Mouse (Mus musculus) erythroblast, adult 5-6 weeks (primary cell): ENCODE data around the gene Plcb4. TPM values are rescaled to one million over a fixed set of nuclear protein-coding genes. Genes with fewer than 3 reads are reported as not detected.
"Not testable (repeated sequence)": the region's sequence is repeated elsewhere in the genome, so short reads cannot be mapped to it uniquely, and the experiment has no call there.

Experiments
- ATAC-seq: replicated peaks from 2 replicates; pipeline ENCODE4 v1.8.0; 2016; ENCODE audit warnings: moderate number of reproducible peaks, mild to moderate bottlenecking, moderate TSS enrichment, inconsistent platforms; ENCODE audit not compliant: poor library complexity, low FRiP score, severe bottlenecking
- total RNA-seq, 2 experiments: library from RNA; stranded (forward) in 1 of 2; stranded (reverse) in 1 of 2; fragments of 150-400 nt in 1 of 2; fragments of 200-764, 138-1000 nt in 1 of 2; gene quantifications; 2 replicates each; pipeline versions ENCODE4 v1.2.3 to v1.2.4; 2015 to 2017; ENCODE audit warnings: low replicate concordance in 2 of 2

Gene Plcb4
- total RNA-seq, 2 experiments from 2014 or later: 3.0 to 11.7 TPM

- 0 out of 2 replicates have a peak, but pooled peaks have one; percentile 49 for ATAC-seq
Observed at GRCm38 (mm10) chr2:135711925-135712288, 53.1 kb downstream of the Plcb4 start.

- no peak for ATAC-seq
Observed at GRCm38 (mm10) chr2:135712331-135712730, 53.5 kb downstream of the Plcb4 start.

GRCm38 (mm10) chr2:135712921-135713320, 54.1 kb downstream of the Plcb4 start:
- no peak for ATAC-seq

- ATAC-seq: no peak
Observed at GRCm38 (mm10) chr2:135716180-135716579, 57.4 kb downstream of the Plcb4 start.

GRCm38 (mm10) chr2:135717232-135718134, 58.7 kb downstream of the Plcb4 start:
- no peak for ATAC-seq

- ATAC-seq: no peak
Observed at GRCm38 (mm10) chr2:135722109-135722508, 63.3 kb downstream of the Plcb4 start.

- ATAC-seq: no peak
Observed at GRCm38 (mm10) chr2:135723387-135723786, 64.6 kb downstream of the Plcb4 start.

GRCm38 (mm10) chr2:135724489-135724888, 65.7 kb downstream of the Plcb4 start:
- no peak for ATAC-seq

- ATAC-seq: no peak
Observed at GRCm38 (mm10) chr2:135725362-135725761, 66.6 kb downstream of the Plcb4 start.

- ATAC-seq: no peak
Observed at GRCm38 (mm10) chr2:135727088-135727487, 68.3 kb downstream of the Plcb4 start.

- no peak for ATAC-seq
Observed at GRCm38 (mm10) chr2:135727925-135728324, 69.1 kb downstream of the Plcb4 start.

- ATAC-seq: peak; percentile 77
Observed at GRCm38 (mm10) chr2:135731591-135731990, 72.8 kb downstream of the Plcb4 start.

GRCm38 (mm10) chr2:135732651-135733050, 73.8 kb downstream of the Plcb4 start:
- ATAC-seq: 0 out of 2 replicates have a peak, but pooled peaks have one; percentile 45

- no peak for ATAC-seq
Observed at GRCm38 (mm10) chr2:135733926-135734510, 75.2 kb downstream of the Plcb4 start.

- ATAC-seq: no peak
Observed at GRCm38 (mm10) chr2:135737506-135737905, 78.7 kb downstream of the Plcb4 start.

- ATAC-seq: not testable (repeated sequence)
Observed at GRCm38 (mm10) chr2:135738022-135738780, 79.4 kb downstream of the Plcb4 start.

- ATAC-seq: no peak
Observed at GRCm38 (mm10) chr2:135738950-135739349, 80.1 kb downstream of the Plcb4 start.

GRCm38 (mm10) chr2:135742954-135743700, 84.3 kb downstream of the Plcb4 start:
- no peak for ATAC-seq

GRCm38 (mm10) chr2:135744711-135745110, 85.9 kb downstream of the Plcb4 start:
- no peak for ATAC-seq

- no peak for ATAC-seq
Observed at GRCm38 (mm10) chr2:135745126-135745525, 86.3 kb downstream of the Plcb4 start.
